Mouse (Mus musculus) subcutaneous adipose tissue, adult 2 months (tissue): ENCODE data around the gene Nipbl. TPM values are rescaled to one million over a fixed set of nuclear protein-coding genes. Genes with fewer than 3 reads are reported as not detected.

Experiments used
- polyA plus RNA-seq: library from polyadenylated mRNA; depleted of rRNA; stranded (reverse); fragments of >200 nt; gene quantifications from 2 replicates; pipeline ENCODE4 v1.2.3, GENCODE M21; 2012; ENCODE audit warnings: low replicate concordance; rRNA removed

Gene Nipbl
- polyA plus RNA-seq = 6.0 and 9.2 TPM in 2 replicates

GRCm38 (mm10) chr15:8443926-8444889 is at the start of gene Nipbl:
TSS of gene Nipbl (minus strand) at chr15:8444463.

Other genes starting within 250 kb of the Nipbl start
- gene Gm2310, start 75.5 kb upstream of the Nipbl start, polyA plus RNA-seq = not detected in 2 replicates